Mouse (Mus musculus): ENCODE data around the gene Tcl1.

- no peak for TF ChIP-seq POLR2A (IDR thresholded peaks at IDR 0.05; ENCODE audit: insufficient read length, low read depth)
- no peak for TF ChIP-seq USF1 (IDR thresholded peaks at IDR 0.05; ENCODE audit: low read depth)
- TF ChIP-seq MYOG (IDR thresholded peaks at IDR 0.05; ENCODE audit: control insufficient read depth in 1 of 3, insufficient read depth in 1 of 3, insufficient read length in 2 of 3, low read depth in 2 of 3) = no peak
- TF ChIP-seq E2F4 (IDR thresholded peaks at IDR 0.05; ENCODE audit: insufficient read depth) = no peak
Observed at GRCm38 (mm10) chr12:105253796-105254195, 31.2 kb upstream of the Tcl1 start.

Measured in myocyte (in vitro differentiated cells).